Mouse (Mus musculus) megakaryocyte progenitor cell, adult 5-6 weeks (primary cell): ENCODE data around the gene Tspan32. TPM values are rescaled to one million over a fixed set of nuclear protein-coding genes. Genes with fewer than 3 reads are reported as not detected.

Experiments
- ATAC-seq: replicated peaks from 2 replicates; pipeline ENCODE4 v1.8.0; 2016; ENCODE audit warnings: mild to moderate bottlenecking, moderate TSS enrichment, inconsistent platforms; ENCODE audit not compliant: poor library complexity
- total RNA-seq, 2 experiments: library from RNA; stranded (forward) in 1 of 2; stranded (reverse) in 1 of 2; fragments of 157-497, 149-512 nt in 1 of 2; fragments of 200-1000 nt in 1 of 2; gene quantifications; 2 replicates each; pipeline versions ENCODE4 v1.2.3 to v1.2.4; 2015 to 2017

Gene Tspan32
- total RNA-seq, 2 experiments from 2014 or later = 98.1 to 144 TPM

DNA sequence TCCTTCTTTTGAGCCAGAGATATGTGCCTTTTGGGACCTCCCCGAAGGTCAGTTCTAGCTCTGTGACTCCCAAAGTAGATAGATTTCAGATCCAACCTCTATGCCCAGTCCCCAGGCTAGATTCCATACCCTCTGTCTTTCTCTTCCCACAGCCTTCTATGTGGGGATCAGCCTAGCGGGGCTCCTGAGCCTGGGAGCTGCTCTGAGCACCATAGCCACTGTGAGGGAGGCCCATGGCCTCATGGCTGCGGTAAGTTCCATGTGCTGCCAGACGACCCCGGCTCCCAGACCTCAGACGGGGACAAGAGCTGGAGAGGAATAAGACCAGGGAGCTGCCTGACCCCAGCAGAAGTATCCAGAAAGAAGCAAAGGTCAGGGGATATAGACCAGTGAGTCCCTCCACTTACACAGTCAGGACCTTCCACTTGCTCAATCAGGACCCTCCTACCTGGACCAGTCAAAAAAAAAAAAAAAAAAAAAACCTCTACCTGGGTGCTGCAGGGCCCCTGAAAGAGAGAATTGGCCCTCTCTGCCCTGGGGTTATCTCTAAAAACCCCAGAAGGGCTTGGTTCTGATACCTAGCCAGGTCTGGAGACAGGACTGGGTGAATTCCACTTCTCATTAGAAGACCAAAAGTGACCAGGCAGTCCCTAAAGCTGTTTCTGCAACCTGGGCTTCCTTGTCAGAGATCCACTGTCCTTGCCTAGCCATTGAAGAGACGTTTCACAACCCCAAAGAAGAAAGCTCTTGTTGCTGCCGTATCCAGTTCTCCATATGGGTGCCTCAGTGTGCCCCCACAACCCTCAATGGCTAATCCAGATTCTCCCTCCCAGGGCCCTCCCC is 2.1 kb downstream of the Tspan32 start:
- no peak for ATAC-seq

DNA sequence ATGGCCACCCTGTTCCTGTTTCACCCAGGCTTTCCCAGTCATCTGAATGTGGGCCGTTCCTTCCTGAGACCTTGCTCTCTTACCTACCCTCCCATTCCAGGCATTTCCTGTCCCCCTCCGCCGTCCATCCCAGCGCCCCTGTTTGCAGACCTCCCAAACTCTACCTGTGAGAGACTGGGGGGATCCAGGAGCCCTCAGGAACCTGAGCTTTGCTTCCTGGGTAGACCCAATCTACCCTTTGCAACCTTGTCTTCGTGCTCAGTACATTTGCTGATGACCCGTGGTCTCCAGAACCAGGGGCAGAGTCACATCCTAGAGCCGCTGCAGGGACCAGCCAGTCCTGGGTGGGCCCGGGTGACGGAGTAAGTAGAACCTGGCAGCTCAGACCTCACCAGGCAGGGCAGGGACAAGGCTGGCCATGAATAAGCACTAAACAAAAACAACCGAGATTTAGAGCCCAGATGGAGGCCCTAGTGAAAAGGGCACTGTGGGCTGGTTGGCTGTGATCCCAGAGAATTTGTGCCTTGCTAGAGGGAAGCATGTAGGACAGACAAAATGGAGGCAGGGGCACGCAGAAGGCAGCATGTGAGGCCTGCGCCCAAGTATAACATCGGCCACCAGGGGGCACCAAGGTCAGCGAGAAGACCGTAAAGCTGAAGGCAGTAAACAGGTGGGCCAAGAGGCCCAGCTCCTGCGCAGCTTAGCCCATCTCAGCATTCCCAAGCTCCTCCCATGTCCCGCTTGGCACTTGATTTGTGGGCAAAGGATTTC is 2.9 kb downstream of the Tspan32 start:
- ATAC-seq = peak; percentile 43

DNA sequence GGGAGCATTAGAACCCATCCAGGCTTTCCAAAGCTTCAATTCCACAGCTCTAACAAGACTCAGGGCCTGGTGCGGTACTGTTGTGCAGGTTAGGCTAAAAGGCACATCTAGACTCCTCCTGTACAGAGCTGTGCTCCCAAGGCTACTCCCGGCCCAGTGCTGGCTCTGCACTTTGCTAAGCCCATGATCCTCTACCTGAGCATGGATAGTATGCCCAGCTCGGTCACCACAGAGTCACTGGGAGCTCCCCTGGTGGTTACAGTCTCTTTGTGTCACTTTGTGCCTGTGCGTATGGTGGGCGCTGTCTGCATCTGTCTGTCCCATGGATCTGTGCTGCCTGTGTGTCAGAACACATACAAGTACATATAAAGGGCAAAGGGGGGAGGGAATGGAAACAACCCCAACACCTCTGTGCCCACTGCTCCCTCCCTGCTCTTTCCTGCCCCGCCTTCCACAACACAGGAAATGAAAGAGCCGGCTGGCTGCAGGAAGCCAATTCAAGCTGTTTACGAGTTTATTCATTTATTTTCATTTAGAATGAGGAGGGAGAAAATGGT is 3.6 kb downstream of the Tspan32 start:
- no peak for ATAC-seq

DNA sequence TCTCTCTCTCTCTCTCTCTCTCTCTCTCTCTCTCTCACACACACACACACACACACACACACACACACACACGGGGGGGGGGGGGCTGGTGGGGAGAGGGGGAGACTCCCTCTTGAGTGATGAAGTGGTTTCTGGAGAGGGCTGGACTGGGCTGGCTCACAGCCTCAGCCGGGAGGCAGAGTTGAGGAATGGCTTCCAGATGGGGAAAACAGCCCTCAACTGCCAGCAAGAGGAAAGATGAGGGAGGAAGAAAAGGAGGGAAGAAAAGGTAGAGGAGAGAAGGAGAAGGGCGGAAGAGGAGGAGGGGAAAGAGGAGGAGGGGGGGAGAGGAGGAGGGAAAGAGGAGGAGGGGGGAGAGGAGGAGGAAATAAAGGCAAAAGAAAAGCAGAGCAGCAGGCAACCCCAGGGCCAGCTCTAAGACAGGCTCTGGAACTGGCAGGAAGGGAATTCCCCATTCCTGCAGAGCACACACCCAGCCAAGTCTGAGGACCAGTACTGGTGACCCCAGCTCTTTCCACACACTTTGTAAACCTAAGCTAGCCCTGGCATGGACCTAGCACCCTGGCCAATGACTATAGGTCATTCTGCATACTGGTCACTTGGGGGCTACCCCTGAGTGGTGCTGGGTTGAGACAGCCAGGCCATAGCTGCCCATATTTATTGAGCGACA is 4.3 kb downstream of the Tspan32 start:
- no peak for ATAC-seq

DNA sequence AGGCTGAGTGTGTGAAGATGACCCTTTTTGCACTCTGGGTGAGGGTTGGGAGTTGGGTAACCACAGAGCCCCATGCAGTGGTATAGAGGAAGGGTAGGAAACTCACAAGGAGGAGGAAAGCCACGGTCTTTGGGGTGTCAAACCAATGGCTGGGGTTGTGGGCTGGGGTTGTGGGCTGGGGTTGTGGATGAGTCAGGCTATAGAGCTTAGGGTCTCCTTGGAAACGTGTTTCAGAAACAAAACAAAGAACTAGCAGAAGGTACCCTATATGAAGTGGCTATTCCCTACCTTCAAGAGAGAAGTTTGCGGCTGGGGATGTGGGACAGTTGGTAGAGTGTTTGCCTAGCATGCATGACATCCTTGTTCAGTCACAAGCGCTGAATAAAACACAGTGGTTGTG is 5.2 kb downstream of the Tspan32 start:
- peak; percentile 13 for ATAC-seq

DNA sequence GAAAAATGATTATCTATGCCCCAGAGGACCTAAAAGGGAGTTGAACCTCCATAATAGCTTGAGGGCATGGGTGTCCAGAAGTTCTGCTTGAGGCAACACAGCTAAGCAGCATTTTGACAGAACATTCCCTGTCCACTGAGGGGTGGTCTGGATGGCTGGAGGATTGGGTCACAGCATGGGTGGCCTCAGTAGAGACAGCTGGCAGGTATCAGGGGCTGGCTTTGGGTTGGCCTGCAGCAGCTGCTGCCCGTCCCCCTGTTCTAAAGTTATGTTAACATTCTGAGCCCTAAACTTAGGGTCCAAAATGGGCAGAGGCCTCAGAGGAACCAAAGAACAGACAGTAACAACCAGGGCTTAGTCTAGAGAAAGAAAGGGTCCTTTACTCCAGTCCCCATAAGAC is 6.4 kb downstream of the Tspan32 start:
- ATAC-seq = no peak

DNA sequence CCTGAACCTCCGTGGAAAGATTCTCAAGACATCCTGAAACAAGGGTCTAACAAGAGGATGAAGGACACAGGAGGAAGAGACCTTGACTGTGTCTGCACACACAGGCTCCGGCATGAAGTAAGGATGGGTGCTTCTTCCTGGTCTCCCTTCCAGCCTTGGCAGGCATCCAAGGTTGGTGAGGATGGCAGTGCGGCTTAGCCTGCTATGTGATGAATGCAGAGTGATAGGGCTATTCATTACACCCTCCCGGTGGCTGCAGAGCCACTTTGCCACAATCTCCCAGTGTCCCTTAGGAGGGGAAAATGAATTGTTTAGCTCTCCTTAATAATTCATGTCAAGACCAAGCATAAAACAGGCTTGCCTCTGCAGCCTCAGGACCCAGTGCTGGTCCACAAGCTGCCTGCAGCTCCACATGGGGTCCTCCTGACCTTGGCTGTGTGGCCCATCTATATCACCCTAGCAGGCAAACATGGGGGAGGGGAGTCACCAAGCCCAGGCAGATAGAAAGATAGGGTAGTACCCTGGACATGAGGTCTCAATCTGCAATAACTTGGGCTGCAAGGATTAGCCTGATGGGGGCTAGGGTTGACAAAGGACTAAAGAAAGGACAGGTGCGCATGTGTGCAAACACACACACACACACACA is 7.5 kb downstream of the Tspan32 start:
- ATAC-seq = no peak

DNA sequence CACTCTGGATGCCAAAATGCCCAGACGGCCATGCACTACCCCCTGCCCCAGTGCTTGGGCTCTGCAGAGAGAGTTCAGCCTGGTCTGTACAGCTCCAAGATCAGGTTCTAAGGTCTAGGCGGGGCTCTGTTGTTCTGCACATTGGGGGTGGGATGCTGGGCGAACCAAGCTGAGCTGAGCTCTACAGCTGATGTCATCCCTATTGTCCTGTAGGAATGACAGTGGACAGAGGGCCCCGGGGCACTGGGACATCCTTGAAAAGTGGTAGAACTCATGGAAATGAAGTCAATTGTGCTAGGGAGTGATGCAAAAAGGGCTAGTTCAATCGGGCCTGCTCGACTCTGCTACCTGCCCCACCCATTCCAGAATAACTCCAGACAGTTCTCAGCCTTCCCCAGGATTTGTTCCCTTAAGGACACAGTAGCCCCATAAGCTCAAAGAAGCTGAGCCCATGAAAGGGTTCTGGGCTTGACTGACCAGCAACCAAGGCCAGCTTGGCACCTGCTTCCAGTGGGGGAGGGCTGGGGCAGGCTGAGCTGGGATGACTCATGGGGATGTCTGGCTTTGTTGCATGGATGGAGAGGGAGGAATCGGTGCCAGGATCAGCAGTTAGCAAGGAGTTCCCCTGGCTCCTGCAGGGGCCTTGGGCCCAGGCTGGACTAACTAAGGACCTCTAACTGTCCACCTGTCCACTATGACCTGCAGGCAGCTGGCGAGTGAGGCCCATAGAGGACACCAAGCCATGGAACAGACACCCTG is 8.8 kb downstream of the Tspan32 start:
- ATAC-seq = no peak

DNA sequence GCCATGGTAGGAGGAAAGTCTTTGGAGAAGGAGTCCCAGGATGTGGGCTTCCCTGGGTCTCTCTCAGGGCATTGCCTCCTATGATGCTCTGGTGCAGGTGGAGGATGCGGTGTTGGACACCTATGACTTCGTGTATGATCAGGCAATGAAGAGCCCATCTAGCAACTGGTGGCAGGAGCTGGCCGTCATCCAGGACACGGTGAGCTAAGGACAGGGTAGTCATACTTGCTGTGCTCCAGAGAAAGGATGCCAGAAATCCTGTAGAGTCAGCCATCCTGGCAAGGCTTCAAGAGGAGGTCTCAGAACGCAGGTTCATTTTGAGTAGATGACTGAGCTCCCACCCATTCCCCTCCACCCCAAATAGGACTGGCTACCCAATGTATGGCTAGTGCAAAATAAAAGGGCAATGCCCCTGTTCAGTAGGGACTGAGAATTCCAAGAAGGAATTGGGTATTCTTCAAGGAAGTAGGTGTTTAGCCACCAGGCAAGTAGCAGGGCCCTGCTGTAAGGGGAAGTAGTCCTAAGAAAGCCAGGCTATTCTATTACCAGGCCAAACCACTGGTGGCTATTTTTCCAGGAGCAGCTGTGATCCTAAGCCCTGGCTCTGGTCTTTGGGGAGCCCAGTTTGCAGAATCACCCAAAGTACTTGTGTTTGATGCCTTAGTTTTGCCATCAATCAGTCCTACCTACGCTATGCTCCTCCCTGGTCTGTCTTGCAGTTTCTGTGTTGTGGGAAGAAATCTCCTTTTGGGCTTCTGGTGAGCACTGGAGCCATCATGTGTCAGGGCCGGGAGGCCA is 10.2 kb downstream of the Tspan32 start:
- no peak for ATAC-seq

DNA sequence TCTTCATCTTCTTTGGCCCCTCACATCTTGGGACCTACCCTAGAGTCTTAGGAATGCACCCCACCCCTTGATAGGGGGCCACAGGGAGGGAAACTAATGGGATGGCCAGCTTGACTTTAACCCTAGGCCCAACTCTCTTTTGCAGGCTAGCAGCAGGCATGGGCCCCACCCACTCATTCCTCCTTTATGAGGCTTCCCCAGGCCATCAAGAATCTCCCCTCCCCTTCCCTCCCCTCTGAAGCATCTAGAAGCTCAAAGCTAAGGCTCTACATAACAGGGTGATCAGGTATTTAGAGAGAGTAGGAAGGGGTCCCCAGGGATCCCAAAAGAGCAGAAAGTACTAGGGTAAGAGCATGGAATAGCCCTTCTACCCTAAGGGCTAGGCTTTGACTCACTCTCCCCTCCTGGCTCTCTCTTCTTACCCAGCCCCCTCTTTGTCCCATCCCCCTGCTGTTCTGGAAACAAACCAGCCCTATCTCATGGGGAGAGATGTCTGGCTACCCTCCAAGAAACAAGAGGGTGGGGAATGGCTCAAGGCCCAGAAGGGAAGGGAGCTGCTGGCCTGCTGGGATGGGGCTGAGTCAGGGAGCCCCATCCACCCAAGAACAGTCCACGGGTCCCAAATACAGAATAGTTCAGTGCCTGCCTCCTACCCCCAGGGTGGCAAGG is 11.0 kb downstream of the Tspan32 start:
- ATAC-seq = peak; percentile 51

DNA sequence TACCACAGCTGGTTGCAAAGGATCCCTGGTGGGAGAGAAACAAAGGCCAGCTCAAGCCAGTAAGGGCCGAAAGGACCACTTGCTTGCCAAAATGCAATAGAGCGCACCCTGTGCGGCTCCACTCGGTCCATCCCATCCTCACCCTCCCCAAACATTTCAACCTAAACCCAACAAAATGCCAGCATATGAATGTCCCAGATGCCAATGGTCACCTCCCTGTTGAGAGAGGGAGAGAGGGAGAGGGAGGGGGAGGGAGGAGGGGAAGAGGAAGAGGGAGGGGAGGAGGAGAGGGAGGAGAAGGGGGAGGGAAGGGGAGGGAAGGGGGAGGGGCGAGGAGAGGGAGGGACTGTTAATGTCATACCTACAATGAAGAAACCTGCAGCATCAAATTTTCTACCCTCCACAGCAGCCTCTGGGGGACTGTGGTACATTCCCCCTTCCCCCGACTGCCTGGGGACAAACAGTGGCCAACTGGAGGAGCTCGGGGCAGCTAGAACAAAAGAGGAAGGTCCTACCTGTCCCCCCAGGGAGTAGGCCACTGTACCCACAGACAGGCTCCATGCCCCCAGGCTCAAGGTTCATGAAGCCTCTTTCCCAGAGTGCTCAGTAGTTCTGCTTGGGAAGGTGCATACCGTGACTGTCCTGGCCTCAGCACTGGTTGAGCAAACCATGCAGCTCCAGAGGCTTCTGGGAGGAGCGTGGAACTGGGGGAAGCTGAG is 11.7 kb downstream of the Tspan32 start:
- no peak for ATAC-seq

DNA sequence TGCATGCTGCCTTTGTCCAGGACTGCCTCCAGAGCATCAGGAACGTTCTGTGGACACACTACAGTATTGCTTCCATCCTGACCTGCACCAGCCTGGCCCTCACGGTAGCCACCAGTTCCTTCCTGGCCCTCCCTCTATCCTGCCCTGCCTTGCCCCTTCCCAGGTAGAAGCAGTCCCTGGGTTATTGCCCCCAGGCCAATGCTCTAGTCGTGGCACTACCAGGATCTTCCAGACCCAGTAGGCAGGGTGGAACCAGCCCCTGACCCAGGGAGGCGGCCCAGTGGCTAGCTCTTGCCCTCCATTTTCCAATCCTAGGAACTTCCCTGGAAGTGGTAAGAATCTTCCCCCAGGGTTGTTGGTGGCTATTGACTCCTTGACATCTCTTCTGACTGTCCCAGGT is 12.3 kb downstream of the Tspan32 start:
- no peak for ATAC-seq

DNA sequence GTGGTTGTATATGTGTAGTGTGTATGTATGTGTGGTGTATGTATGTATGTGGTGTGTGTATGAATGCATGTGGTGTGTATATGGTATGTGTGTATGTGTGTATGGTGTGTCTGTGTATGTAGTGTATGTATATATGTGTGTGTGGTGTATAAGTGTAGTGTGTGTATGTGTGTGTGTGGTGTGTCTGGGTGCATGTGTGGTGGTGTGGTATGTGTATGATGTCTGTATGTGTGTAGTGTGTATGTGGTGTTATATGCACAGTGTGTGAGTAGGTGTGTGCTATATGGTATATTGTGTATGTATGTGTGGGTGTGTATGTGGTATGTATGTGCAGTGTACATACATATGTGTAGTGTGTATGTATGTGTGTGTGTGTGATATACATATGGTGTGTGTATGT is 15.2 kb downstream of the Tspan32 start:
- ATAC-seq = no peak

DNA sequence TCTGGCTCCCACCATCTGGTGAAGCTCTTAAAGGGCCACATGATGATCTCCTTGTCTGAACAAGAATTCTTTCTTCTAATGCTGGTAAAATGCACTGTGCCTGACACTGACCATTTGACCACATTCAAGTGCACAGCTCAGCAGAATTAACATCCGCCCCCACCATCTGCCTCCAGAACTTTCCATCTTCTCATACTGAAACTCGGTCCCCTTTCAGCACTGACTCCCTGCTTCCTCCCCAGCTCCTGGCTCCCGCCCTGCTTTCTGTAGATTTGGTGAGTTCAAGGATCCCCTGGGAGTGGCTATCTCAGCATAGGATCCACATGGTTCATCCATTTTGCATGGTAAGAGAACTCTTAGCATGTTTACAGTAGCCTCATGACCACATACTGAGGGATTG is 15.9 kb downstream of the Tspan32 start:
- no peak for ATAC-seq

DNA sequence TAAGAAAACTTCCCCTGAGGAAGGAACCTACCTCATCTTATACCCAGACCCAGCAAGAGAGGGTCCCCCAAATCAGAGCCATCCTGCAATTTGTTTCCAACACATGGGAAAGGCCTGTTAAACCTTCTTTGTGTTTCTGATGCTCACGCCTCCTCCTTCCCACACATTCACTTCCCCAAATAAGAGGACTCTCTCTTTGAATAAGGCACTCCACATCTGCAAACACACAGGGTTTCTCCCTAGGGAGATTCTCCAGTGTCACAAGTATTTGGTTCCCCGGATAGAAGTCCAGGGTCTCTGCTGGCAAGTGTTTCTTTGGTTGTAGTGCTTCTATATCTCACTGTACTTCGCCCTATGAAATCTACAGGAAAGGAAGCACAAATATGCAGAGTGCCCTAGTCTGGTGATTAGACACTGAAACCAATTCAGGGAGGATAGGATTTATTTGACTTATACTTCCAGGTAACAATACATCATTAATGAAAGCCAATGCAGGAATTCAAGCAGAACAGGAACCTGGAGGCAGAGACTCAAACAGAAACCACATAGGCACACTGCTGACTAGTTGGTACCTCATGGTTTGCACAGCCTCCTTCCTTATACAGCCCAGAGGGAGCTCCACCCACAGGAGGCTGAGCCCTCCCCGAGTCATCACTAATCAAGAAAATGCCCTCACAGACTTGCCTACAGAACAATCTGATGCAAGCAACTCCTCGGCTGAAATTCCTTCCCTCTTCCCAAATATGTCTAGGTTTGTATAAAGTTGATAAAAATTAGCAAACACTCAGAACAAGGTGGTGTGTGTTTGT is 16.7 kb downstream of the Tspan32 start:
- ATAC-seq = peak; percentile 59

DNA sequence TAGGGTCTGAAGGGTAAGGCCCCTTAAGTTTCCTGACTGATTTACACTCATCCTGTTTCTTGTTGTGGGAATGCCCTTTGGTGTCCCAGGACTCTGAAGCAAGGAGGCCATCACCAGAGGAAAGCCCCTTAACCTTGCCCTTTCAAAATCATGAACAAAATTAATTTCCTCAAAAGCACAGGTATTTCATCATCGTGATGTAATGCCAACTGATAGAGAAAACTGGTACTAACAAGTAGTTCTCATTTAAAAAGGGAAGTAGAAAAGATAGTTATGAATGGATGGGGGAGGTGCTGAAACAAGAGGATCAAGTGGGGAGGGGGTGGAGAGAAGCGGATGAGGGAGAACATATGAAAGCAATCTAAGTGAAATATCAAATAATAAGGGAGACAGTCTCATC is 18.7 kb downstream of the Tspan32 start:
- ATAC-seq = peak; percentile 55

DNA sequence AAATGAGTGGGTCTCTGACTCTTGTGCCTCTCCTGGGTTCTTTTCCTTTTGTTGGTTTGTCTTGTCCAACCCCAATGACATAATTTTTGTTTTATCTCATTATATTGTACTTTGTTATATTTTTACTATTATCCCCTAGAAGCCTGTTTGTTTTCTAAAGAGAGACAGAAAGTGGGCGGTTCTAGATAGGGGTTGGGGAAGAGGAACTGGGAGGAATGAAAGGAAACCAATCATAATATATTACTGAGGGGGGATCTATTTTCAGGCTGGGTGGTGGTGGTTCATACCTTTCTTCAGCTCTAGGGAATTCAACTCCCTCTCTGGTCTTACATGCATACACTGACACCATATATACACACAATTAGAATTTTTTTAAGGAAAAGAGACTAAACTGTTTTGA is 19.4 kb downstream of the Tspan32 start:
- ATAC-seq = no peak
